ENCODE assay signal across 19 mouse cellular contexts in genomic region chr1:101585325-101586028, GRCm38 (mm10).
DNase-seq lines count a peak whose midpoint lies in the region; ATAC-seq and TF ChIP-seq lines count a peak whose summit lies in the region.
"Had no signal": no experiment of that assay in that cellular context is flagged by ENCODE, and none has a peak within 500 bp of the region (broad histone marks: within the 10 kb centered on the region; RNA-seq: fewer than 3 reads in every experiment).

No protein-coding gene starts in this region.

- no peak overlapping the region for H3K27ac ChIP-seq in midbrain, embryonic 11.5 days (ENCODE audit: low read depth, low read length)
- H3K27ac ChIP-seq in midbrain, embryonic 10.5 days (replicated peaks) = no peak overlapping the region
- H3K27ac ChIP-seq in midbrain, embryonic 13.5 days = peak overlapping the region; percentile 39; the same call in 1 of the 2 replicates
- H3K27ac ChIP-seq in midbrain, postnatal 0 days (ENCODE audit: low read depth, low read length) = no peak overlapping the region
- no peak overlapping the region for H3K27ac ChIP-seq in limb, embryonic 10.5 days
- H3K27ac ChIP-seq: embryonic facial prominence, embryonic 15.5 days; forebrain, embryonic 13.5 days; heart, embryonic 13.5 days; hindbrain, embryonic 12.5 days; hindbrain, postnatal 0 days had no signal

- WGBS in midbrain, embryonic 11.5 days = 38% methylated on average over 2 of the region's 2 CpGs
- WGBS in midbrain, embryonic 10.5 days = 47% methylated on average over 2 of the region's 2 CpGs
- WGBS in midbrain, embryonic 13.5 days = 27% methylated on average over 2 of the region's 2 CpGs
- WGBS in midbrain, postnatal 0 days = 16% methylated on average over 2 of the region's 2 CpGs
- WGBS in limb, embryonic 10.5 days = 76% methylated on average over 2 of the region's 2 CpGs

- no peak overlapping the region for H3K9ac ChIP-seq in midbrain, embryonic 11.5 days (ENCODE audit: low read length)
- H3K9ac ChIP-seq in midbrain, embryonic 13.5 days (replicated peaks) = no peak overlapping the region
- no peak overlapping the region for H3K9ac ChIP-seq in midbrain, postnatal 0 days (replicated peaks; ENCODE audit: low read length, poor library complexity, severe bottlenecking)
- H3K9ac ChIP-seq: embryonic facial prominence, embryonic 15.5 days; forebrain, embryonic 13.5 days; heart, embryonic 13.5 days; hindbrain, embryonic 12.5 days had no signal

- peak; percentile 5 for DNase-seq in embryo, embryonic 11 days
- no peak for DNase-seq in embryo, embryonic 9.5 days (ENCODE audit: extremely low spot score)
- DNase-seq in midbrain, embryonic 11.5 days (ENCODE audit: low spot score, missing footprints) = peak; percentile 87
- DNase-seq in midbrain, embryonic 10.5 days (ENCODE audit: low spot score) = no peak
- DNase-seq in midbrain, postnatal 0 days (ENCODE audit: low spot score) = peak; percentile 14
- DNase-seq in limb, embryonic 10.5 days (ENCODE audit: low spot score) = no peak
- DNase-seq: adrenal gland, postnatal 10 days; cerebellum, adult 8-10 months; cerebellum, postnatal 14 days; gastrocnemius, postnatal 36 days; heart, adult 11 months; heart, postnatal 36 days had no signal

- ATAC-seq in midbrain, embryonic 11.5 days (ENCODE audit: low FRiP score) = peak; percentile 61; the same call in 1 of the 2 replicates
- ATAC-seq in midbrain, embryonic 13.5 days = 0 out of 2 replicates have a peak, but pooled peaks have one; percentile 48
- ATAC-seq in midbrain, postnatal 0 days (ENCODE audit: low FRiP score) = no peak
- no peak for ATAC-seq in erythroblast, adult 5-6 weeks (replicated peaks; ENCODE audit: low FRiP score, poor library complexity, severe bottlenecking)
- ATAC-seq: forebrain, embryonic 13.5 days; hindbrain, postnatal 0 days had no signal

- no peak for TF ChIP-seq CTCF in midbrain, postnatal 0 days (IDR thresholded peaks at IDR 0.05)

- no peaks in the 10 kb centered on the region for H3K27me3 ChIP-seq in midbrain, embryonic 11.5 days (ENCODE audit: control insufficient read depth, insufficient read depth, low read length)
- no peaks in the 10 kb centered on the region for H3K27me3 ChIP-seq in midbrain, embryonic 10.5 days (ENCODE audit: low read depth, poor library complexity, severe bottlenecking)
- H3K27me3 ChIP-seq in midbrain, embryonic 13.5 days = no peaks in the 10 kb centered on the region
- no peaks in the 10 kb centered on the region for H3K27me3 ChIP-seq in midbrain, postnatal 0 days (ENCODE audit: insufficient read depth, low read length)
- H3K27me3 ChIP-seq in limb, embryonic 10.5 days (ENCODE audit: low read depth, poor library complexity, severe bottlenecking) = no peaks in the 10 kb centered on the region
- H3K27me3 ChIP-seq: embryonic facial prominence, embryonic 15.5 days; forebrain, embryonic 13.5 days; heart, embryonic 13.5 days; hindbrain, embryonic 12.5 days had no signal

- no peaks in the 10 kb centered on the region for H3K36me3 ChIP-seq in midbrain, embryonic 11.5 days (ENCODE audit: control insufficient read depth, insufficient read depth, low read length)
- no peaks in the 10 kb centered on the region for H3K36me3 ChIP-seq in midbrain, embryonic 10.5 days
- H3K36me3 ChIP-seq in midbrain, embryonic 13.5 days = no peaks in the 10 kb centered on the region
- H3K36me3 ChIP-seq in midbrain, postnatal 0 days (ENCODE audit: insufficient read depth, low read length) = no peaks in the 10 kb centered on the region
- H3K36me3 ChIP-seq in limb, embryonic 10.5 days = no peaks in the 10 kb centered on the region
- H3K36me3 ChIP-seq: embryonic facial prominence, embryonic 15.5 days; heart, embryonic 13.5 days; hindbrain, embryonic 12.5 days had no signal

- H3K4me1 ChIP-seq in midbrain, embryonic 11.5 days (ENCODE audit: control insufficient read depth, insufficient read depth, low read length) = no peaks in the 10 kb centered on the region; the same call in 1 of the 2 replicates
- peaks cover 11% of the 10 kb centered on the region for H3K4me1 ChIP-seq in midbrain, embryonic 10.5 days
- peaks cover 6% of the 10 kb centered on the region; the same call in 1 of the 2 replicates for H3K4me1 ChIP-seq in midbrain, embryonic 13.5 days (replicated peaks)
- H3K4me1 ChIP-seq in midbrain, postnatal 0 days (ENCODE audit: insufficient read depth, low read length) = no peaks in the 10 kb centered on the region
- no peaks in the 10 kb centered on the region for H3K4me1 ChIP-seq in limb, embryonic 10.5 days
- H3K4me1 ChIP-seq: embryonic facial prominence, embryonic 15.5 days; forebrain, embryonic 13.5 days; heart, embryonic 13.5 days; hindbrain, embryonic 12.5 days had no signal

- H3K4me2 ChIP-seq in midbrain, embryonic 11.5 days = no peak overlapping the region
- no peak overlapping the region for H3K4me2 ChIP-seq in midbrain, embryonic 13.5 days (replicated peaks)
- H3K4me2 ChIP-seq in midbrain, postnatal 0 days (ENCODE audit: low read depth, low read length, poor library complexity, severe bottlenecking) = no peak overlapping the region
- H3K4me2 ChIP-seq: embryonic facial prominence, embryonic 15.5 days; forebrain, embryonic 13.5 days; heart, embryonic 13.5 days; hindbrain, embryonic 12.5 days had no signal

- H3K9me3 ChIP-seq in midbrain, embryonic 11.5 days (ENCODE audit: control insufficient read depth, low read length) = no peaks in the 10 kb centered on the region
- no peaks in the 10 kb centered on the region for H3K9me3 ChIP-seq in midbrain, embryonic 10.5 days (replicated peaks)
- H3K9me3 ChIP-seq in midbrain, embryonic 13.5 days = no peaks in the 10 kb centered on the region
- H3K9me3 ChIP-seq in midbrain, postnatal 0 days (ENCODE audit: low read length) = no peaks in the 10 kb centered on the region
- no peaks in the 10 kb centered on the region for H3K9me3 ChIP-seq in limb, embryonic 10.5 days (replicated peaks)
- H3K9me3 ChIP-seq: embryonic facial prominence, embryonic 15.5 days; forebrain, embryonic 13.5 days; heart, embryonic 13.5 days; hindbrain, embryonic 12.5 days had no signal

- H3K4me3 ChIP-seq in midbrain, embryonic 11.5 days (ENCODE audit: low read depth, low read length) = no peak overlapping the region
- no peak overlapping the region for H3K4me3 ChIP-seq in midbrain, embryonic 10.5 days
- H3K4me3 ChIP-seq in midbrain, embryonic 13.5 days (replicated peaks) = no peak overlapping the region
- no peak overlapping the region for H3K4me3 ChIP-seq in midbrain, postnatal 0 days (ENCODE audit: low read depth, low read length)
- H3K4me3 ChIP-seq in limb, embryonic 10.5 days = no peak overlapping the region
- H3K4me3 ChIP-seq: embryonic facial prominence, embryonic 15.5 days; forebrain, embryonic 13.5 days; heart, embryonic 13.5 days; hindbrain, embryonic 12.5 days had no signal

Comparison
In these comparisons a context has a peak if more than half of its experiments do, and no peak if none do; other contexts are left out.
1. DNase-seq: peak in embryo, embryonic 11 days (single experiment), midbrain, embryonic 11.5 days (single experiment) and midbrain, postnatal 0 days (single experiment); none in embryo, embryonic 9.5 days (single experiment), midbrain, embryonic 10.5 days (single experiment) and limb, embryonic 10.5 days (single experiment).
2. ATAC-seq: peak in midbrain, embryonic 11.5 days (single experiment) and midbrain, embryonic 13.5 days (single experiment); none in midbrain, postnatal 0 days (single experiment) and erythroblast, adult 5-6 weeks (single experiment).